Mouse (Mus musculus): ENCODE data around the gene Gm10203. TPM values are rescaled to one million over a fixed set of nuclear protein-coding genes. Genes with fewer than 3 reads are reported as not detected.
"Not testable (repeated sequence)": the region's sequence is repeated elsewhere in the genome, so short reads cannot be mapped to it uniquely, and the experiment has no call there.

Gm10203 gene
- not detected for total RNA-seq (2021)
- long read RNA-seq, experiment 1: 0 reads
- long read RNA-seq, experiment 2: 0 reads

DNA sequence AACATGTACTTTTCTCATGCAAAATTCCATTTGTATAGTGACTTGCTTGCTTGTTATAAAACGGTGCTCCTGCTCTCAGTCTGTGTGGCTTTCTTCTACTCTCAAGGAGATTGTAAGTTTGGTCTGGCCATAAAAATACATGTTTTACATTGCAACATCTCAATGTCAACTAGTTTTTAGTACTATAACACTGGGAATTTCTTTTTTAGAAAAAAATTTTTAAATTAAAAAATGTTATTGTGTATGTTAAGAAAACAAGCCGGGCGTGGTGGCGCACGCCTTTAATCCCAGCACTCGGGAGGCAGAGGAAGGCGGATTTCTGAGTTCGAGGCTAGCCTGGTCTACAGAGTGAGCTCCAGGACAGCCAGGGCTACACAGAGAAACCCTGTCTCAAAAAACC lies at the start of gene Gm10203:
Gm10203 (plus strand) TSS at position 301 of the 400 bp plus-strand sequence.
- intact Hi-C loops (cut with DNase I): not testable (repeated sequence)

DNA sequence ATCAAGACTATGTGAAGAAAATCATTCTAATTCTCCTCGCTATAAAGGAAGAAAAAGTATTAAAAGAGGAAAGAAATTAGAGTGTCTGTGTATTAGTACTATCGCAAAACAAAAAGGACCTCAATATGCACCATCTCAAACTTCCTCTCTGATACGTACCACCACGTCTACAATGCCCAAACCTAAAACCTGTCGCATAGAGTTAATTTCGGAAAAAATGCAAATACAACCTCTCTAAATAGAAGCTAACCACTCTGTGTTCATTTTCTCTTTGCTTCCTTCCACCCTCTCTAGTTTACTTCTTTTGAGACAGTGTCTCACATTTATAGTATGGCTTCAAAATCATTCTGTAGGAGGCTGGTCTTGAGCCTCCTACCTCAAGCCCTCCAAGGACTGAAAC lies 37.6 kb upstream of the Gm10203 start:
- Histone ChIP-seq H3K4me3 (no peak overlapping the region), H3K27ac (no peak overlapping the region)
- intact Hi-C loops (cut with DNase I): no loop called here
- no peak for TF ChIP-seq CTCF (IDR thresholded peaks at IDR 0.05)
- no peak for DNase-seq (ENCODE audit: extremely low spot score in 1 of 2, low spot score in 2 of 2)

More for the DNA sequence above, at the start of gene Gm10203:
- not testable (repeated sequence) for H3K4me3 ChIP-seq; DNase-seq (ENCODE audit: extremely low spot score in 1 of 2, low spot score in 2 of 2); H3K27ac ChIP-seq

- H3K4me3 ChIP-seq: no peak overlapping the region
- H3K27ac ChIP-seq: no peak overlapping the region
- TF ChIP-seq CTCF (IDR thresholded peaks at IDR 0.05): no peak
- intact Hi-C loops (cut with DNase I): no loop called here
- DNase-seq (ENCODE audit: extremely low spot score in 1 of 2, low spot score in 2 of 2): no peak
Measured at GRCm38 (mm10) chr6:149093465-149093864, 36.5 kb upstream of the Gm10203 start.

GRCm38 (mm10) chr6:149094555-149094954 lies 35.4 kb upstream of the Gm10203 start:
- Histone ChIP-seq H3K27ac (no peak overlapping the region), H3K4me3 (no peak overlapping the region)
- TF ChIP-seq CTCF (IDR thresholded peaks at IDR 0.05): no peak
- intact Hi-C loops (cut with DNase I): no loop called here
- no peak for DNase-seq (ENCODE audit: extremely low spot score in 1 of 2, low spot score in 2 of 2)

DNA sequence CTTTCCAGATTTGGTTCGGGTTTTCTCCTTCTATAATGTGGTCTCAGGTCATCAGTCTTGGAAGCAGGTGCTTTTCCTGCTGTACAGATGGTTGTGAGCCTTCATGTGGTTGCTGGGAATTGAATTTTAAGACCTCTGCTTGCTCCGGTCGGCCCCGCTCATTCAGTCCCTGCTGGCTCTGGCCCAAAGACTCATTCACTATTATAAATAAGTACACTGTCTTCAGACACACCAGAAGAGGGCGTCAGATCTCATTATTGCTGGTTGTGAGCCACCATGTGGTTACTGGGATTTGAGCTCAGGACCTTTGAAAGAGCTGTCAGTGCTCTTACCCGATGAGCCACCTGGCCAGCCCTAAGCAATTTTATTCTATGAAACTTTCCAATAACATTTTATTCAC lies 34.6 kb upstream of the Gm10203 start:
- H3K4me3 ChIP-seq: no peak overlapping the region
- peak; percentile 15 for TF ChIP-seq CTCF (IDR thresholded peaks at IDR 0.05)
- DNase-seq (ENCODE audit: extremely low spot score in 1 of 2, low spot score in 2 of 2): no peak
- intact Hi-C loops (cut with DNase I): no loop called here
- H3K27ac ChIP-seq: no peak overlapping the region

DNA sequence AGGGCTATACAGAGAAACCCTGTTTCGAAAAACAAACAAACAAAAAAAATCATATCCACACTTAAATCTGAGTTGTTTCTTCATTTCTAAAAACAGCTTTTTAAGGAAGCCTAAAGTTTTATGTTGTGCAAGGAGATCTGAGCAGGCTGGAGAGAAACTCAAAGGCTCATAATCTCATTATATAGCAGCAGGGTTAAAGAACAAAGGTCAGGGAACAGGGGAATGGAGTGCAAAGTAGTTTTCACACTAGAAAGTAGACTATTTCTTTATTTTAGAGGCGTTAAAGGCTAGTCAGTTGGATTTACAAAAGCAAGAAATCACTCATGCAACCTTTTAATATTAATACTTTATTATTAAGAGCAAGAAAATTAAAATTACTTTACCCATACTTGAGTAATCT lies 33.7 kb upstream of the Gm10203 start:
- no peak for DNase-seq (ENCODE audit: extremely low spot score in 1 of 2, low spot score in 2 of 2)
- Histone ChIP-seq H3K4me3 (no peak overlapping the region), H3K27ac (no peak overlapping the region)
- intact Hi-C loops (cut with DNase I): no loop called here
- no peak for TF ChIP-seq CTCF (IDR thresholded peaks at IDR 0.05)

DNA sequence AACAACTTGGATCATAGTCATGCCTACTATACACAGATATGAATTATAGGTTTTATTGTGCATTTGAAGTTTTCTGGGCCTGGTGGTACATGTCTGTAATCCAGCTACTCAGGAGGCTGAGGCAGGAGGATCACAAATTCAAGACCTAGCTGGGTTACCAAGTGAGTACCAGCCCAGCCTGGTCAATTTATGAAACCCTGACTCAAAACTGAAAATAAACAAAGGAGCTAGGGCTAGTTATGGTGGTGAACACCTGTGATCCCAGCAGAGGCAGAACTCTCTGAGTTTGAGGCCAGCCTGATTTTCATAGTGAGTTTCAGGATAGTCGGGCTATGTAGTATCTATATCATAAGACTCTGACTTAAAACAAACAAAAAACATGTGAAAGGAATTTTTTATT lies 32.7 kb upstream of the Gm10203 start:
- DNase-seq (ENCODE audit: extremely low spot score in 1 of 2, low spot score in 2 of 2): no peak
- TF ChIP-seq CTCF (IDR thresholded peaks at IDR 0.05): no peak
- no peak overlapping the region for H3K4me3 ChIP-seq
- intact Hi-C loops (cut with DNase I): no loop called here
- H3K27ac ChIP-seq: no peak overlapping the region

DNA sequence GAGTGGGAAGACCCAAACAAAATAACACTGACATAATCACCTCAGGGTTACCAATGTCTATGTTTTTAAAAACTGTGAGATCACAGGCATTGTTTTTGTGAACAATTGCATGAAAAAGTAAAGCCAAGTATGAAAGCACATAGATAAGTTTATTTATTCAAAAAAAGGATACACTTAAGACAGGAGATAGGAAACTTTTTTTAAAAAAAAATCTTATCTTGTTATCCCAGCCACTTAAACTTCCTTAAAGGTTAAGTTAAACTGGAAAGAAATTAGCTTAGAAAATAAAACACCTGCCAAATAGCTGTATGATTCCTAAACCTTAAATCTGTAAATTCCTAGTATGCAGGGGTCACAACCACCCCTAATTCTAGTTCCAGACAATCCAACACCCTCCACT lies 31.0 kb upstream of the Gm10203 start:
- peak overlapping the region; percentile 64; the same call in 1 of the 2 replicates for H3K4me3 ChIP-seq
- no peak overlapping the region for H3K27ac ChIP-seq
- TF ChIP-seq CTCF (IDR thresholded peaks at IDR 0.05): no peak
- intact Hi-C loops (cut with DNase I): no loop called here
- no peak for DNase-seq (ENCODE audit: extremely low spot score in 1 of 2, low spot score in 2 of 2)

DNA sequence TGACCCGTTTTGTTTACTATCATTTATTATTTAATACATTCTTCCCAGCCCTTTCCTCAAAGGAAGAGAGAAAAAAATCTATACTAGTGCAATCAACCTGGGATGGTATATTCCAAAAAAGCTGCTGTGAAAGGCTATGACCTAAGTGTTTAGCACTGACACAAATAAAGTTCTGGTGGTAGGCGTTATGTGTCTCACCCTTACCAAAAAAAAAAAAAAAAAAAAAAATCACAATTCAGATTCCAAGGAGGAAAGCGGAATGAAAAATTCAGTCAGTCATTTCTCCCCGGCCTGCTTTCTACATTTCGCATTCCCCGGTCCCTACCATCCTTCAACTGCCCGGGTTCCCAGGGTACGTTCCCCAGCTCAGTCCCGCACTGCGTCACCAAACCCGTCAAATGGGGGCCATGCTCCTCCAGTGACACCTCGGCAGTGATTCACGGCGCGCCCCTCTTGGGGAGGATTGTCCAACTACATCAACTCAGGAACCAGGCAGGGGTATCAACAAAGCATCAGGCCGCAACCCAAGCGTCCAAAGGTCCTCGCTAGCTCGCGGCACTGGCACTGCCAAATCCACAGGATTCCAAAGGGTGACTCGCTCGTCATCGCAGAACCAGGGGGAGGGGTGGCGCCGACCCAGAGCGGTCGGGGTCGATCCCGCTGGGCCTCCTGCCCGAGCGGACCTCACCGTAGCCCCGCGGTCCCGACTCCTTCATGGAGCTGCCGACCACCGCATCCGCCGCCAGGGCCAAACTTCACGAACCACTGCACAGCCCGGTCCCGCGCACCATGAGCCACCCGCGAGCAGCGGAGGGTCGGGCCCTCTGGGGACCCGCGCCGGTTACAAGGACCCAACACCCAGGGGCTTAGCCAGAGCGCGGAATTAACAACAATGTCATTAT lies 29.5 kb upstream of the Gm10203 start:
- intact Hi-C loops (cut with DNase I): loop anchor here (2.0 to 5.0 kb wide), 2 partner anchors 40 to 268 kb away; partner anchors contain the start of gene Ipo8
- no peak; the same call in 1 of the 2 replicates for TF ChIP-seq CTCF (IDR thresholded peaks at IDR 0.05)
- peak overlapping the region; percentile 95 for H3K27ac ChIP-seq
- H3K4me3 ChIP-seq: peak overlapping the region; percentile 64
- peak; percentile 62 to 64 for DNase-seq (ENCODE audit: extremely low spot score in 1 of 2, low spot score in 2 of 2)

DNA sequence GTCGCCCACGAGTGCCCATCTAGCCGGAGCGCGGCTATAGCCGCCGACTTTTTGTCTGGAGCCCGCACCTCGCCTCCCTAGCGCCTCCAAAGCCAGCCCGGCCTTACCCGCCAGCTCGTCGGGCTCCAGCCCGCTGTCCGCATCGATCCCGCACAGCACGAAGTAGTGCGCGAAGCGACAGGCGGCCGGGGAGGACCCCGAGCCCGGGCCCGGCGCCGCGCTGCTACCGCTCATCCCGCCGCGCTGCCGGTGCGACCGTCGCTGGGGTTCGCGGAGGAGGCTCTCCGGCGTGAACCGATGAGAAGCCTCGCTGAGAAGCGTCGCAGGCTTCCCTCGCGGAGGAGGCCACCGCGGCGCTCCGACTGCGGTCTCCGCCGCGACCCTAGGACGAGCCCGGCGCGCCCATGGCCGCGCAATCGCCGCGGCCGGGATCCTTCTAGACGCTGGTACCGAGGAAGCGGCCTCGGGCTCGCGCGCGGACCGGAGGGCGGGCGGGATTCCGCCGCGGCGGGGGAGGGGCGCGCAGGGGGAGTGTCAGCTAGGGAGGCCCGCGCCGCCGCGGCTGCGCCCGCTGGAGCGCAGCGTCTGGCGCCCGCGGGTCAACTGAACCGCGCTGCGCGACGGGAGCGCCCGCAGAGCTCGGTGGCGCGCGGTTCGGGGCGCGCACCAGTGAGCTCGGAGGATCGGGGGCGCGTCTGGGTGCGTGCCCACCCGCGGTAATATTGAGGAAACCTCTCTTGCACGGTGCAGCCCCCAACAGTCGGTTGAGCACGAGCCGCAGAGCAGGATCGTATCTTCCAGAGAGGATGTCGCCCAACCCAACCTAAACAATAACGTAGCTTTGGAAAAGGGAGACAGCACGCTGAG lies 28.7 kb upstream of the Gm10203 start, which contains the start of gene Dennd5b:
Dennd5b (minus strand) TSS at position 605 of the 867 bp plus-strand sequence.
- Histone ChIP-seq H3K27ac (peak within 1 kb of the TSS; percentile 95), H3K4me3 (peak within 1 kb of the TSS; percentile 64)
- intact Hi-C loops (cut with DNase I): loop anchor here (2.0 to 5.0 kb wide), 2 partner anchors 41 to 269 kb away; partner anchors contain the start of gene Ipo8
- peak; percentile 82 to 87 for DNase-seq (ENCODE audit: extremely low spot score in 1 of 2, low spot score in 2 of 2)
- no peak; the same call in 1 of the 2 replicates for TF ChIP-seq CTCF (IDR thresholded peaks at IDR 0.05)

- intact Hi-C loops (cut with DNase I): loop anchor here (2.0 to 5.0 kb wide), 2 partner anchors 41 to 270 kb away; partner anchors contain the start of gene Ipo8
- no peak for TF ChIP-seq CTCF (IDR thresholded peaks at IDR 0.05)
Measured at GRCm38 (mm10) chr6:149101943-149102243, 28.1 kb upstream of the Gm10203 start.

GRCm38 (mm10) chr6:149103451-149103850 lies 26.5 kb upstream of the Gm10203 start:
- Histone ChIP-seq H3K4me3 (no peak overlapping the region), H3K27ac (no peak overlapping the region)
- no peak for DNase-seq (ENCODE audit: extremely low spot score in 1 of 2, low spot score in 2 of 2)
- intact Hi-C loops (cut with DNase I): loop anchor here (5.0 kb wide), 1 partner anchor 271 kb away; the partner anchor contains the start of gene Ipo8
- no peak for TF ChIP-seq CTCF (IDR thresholded peaks at IDR 0.05)

More at GRCm38 (mm10) chr6:149101943-149102243, 28.1 kb upstream of the Gm10203 start:
- DNase-seq (ENCODE audit: extremely low spot score in 1 of 2, low spot score in 2 of 2): no peak
- Histone ChIP-seq H3K4me3 (peak overlapping the region; percentile 64), H3K27ac (peak overlapping the region; percentile 95)
